Mouse (Mus musculus): ENCODE data around the gene Gm49391. TPM values are rescaled to one million over a fixed set of nuclear protein-coding genes. Genes with fewer than 3 reads are reported as not detected.
"Not testable (repeated sequence)": the region's sequence is repeated elsewhere in the genome, so short reads cannot be mapped to it uniquely, and the experiment has no call there.

The Gm49391 gene
- 1.4 and 1.7 TPM in 2 replicates for polyA plus RNA-seq (2014; fragmentation: Nextera tagmentation; extraction: Ambion mirVana)

GRCm38 (mm10) chr13:60936500-60936901, at the start of gene Gm49391, which contains the start of gene Ctla2a:
Gm49391 (minus strand) TSS chr13:60936571.
Ctla2a (minus strand) TSS chr13:60936625.
- Histone ChIP-seq H3K4me2 (ENCODE audit: low read length) (no peak within 1 kb of the TSS), H3K27me3 (replicated peaks; ENCODE audit: control insufficient read depth, insufficient read depth, low read length) (no peaks in the 10 kb centered on the region), H3K4me3 (ENCODE audit: low read depth, low read length) (no peak within 1 kb of the TSS), H3K9ac (ENCODE audit: low read length) (no peak within 1 kb of the TSS), H3K9me3 (ENCODE audit: control insufficient read depth, low read length) (no peaks in the 10 kb centered on the region), H3K4me1 (replicated peaks; ENCODE audit: control insufficient read depth, insufficient read depth, low read length) (no peaks in the 10 kb centered on the region), H3K27ac (ENCODE audit: low read depth) (no peak within 1 kb of the TSS), H3K36me3 (ENCODE audit: control insufficient read depth, insufficient read depth, low read length) (no peaks in the 10 kb centered on the region)
- no peak for ATAC-seq (replicated peaks; ENCODE audit: low FRiP score, low TSS enrichment, low read depth)
- no peak for DNase-seq (ENCODE audit: low spot score)
- WGBS: 60% methylated on average over 5 of the region's 5 CpGs

- not testable (repeated sequence) for H3K9me3 ChIP-seq (ENCODE audit: control insufficient read depth, low read length); H3K36me3 ChIP-seq (ENCODE audit: control insufficient read depth, insufficient read depth, low read length); H3K4me3 ChIP-seq (ENCODE audit: low read depth, low read length); ATAC-seq (replicated peaks; ENCODE audit: low FRiP score, low TSS enrichment, low read depth); H3K27ac ChIP-seq (ENCODE audit: low read depth); H3K9ac ChIP-seq (ENCODE audit: low read length); DNase-seq (ENCODE audit: low spot score); H3K4me1 ChIP-seq (replicated peaks; ENCODE audit: control insufficient read depth, insufficient read depth, low read length); H3K27me3 ChIP-seq (replicated peaks; ENCODE audit: control insufficient read depth, insufficient read depth, low read length); H3K4me2 ChIP-seq (ENCODE audit: low read length)
- 70% methylated on average over 4 of the region's 4 CpGs for WGBS
Measured at GRCm38 (mm10) chr13:60972319-60972718, 35.9 kb upstream of the Gm49391 start.

GRCm38 (mm10) chr13:60963985-60964384, 27.6 kb upstream of the Gm49391 start:
- not testable (repeated sequence) for H3K9me3 ChIP-seq (ENCODE audit: control insufficient read depth, low read length); DNase-seq (ENCODE audit: low spot score); H3K4me2 ChIP-seq (ENCODE audit: low read length); H3K36me3 ChIP-seq (ENCODE audit: control insufficient read depth, insufficient read depth, low read length); ATAC-seq (replicated peaks; ENCODE audit: low FRiP score, low TSS enrichment, low read depth); H3K27ac ChIP-seq (ENCODE audit: low read depth); H3K4me1 ChIP-seq (replicated peaks; ENCODE audit: control insufficient read depth, insufficient read depth, low read length); H3K27me3 ChIP-seq (replicated peaks; ENCODE audit: control insufficient read depth, insufficient read depth, low read length); H3K9ac ChIP-seq (ENCODE audit: low read length); H3K4me3 ChIP-seq (ENCODE audit: low read depth, low read length)
- 33% methylated on average over 4 of the region's 5 CpGs for WGBS

GRCm38 (mm10) chr13:60961706-60962105, 25.3 kb upstream of the Gm49391 start:
- no peaks in the 10 kb centered on the region for H3K9me3 ChIP-seq (ENCODE audit: control insufficient read depth, low read length)
- H3K36me3 ChIP-seq (ENCODE audit: control insufficient read depth, insufficient read depth, low read length): no peaks in the 10 kb centered on the region
- H3K27me3 ChIP-seq (replicated peaks; ENCODE audit: control insufficient read depth, insufficient read depth, low read length): no peaks in the 10 kb centered on the region
- H3K4me2 ChIP-seq (ENCODE audit: low read length): no peak overlapping the region
- no peak for ATAC-seq (replicated peaks; ENCODE audit: low FRiP score, low TSS enrichment, low read depth)
- WGBS: 66% methylated on average over 5 of the region's 5 CpGs
- H3K27ac ChIP-seq (ENCODE audit: low read depth): no peak overlapping the region
- no peaks in the 10 kb centered on the region for H3K4me1 ChIP-seq (replicated peaks; ENCODE audit: control insufficient read depth, insufficient read depth, low read length)
- DNase-seq (ENCODE audit: low spot score): no peak
- no peak overlapping the region for H3K9ac ChIP-seq (ENCODE audit: low read length)
- no peak overlapping the region for H3K4me3 ChIP-seq (ENCODE audit: low read depth, low read length)

GRCm38 (mm10) chr13:60941884-60942283, 5.5 kb upstream of the Gm49391 start, which contains the start of gene Tpbpa:
Tpbpa (minus strand) TSS chr13:60941984.
- ATAC-seq (replicated peaks; ENCODE audit: low FRiP score, low TSS enrichment, low read depth); H3K27ac ChIP-seq (ENCODE audit: low read depth); H3K4me2 ChIP-seq (ENCODE audit: low read length); H3K9me3 ChIP-seq (ENCODE audit: control insufficient read depth, low read length); H3K9ac ChIP-seq (ENCODE audit: low read length); DNase-seq (ENCODE audit: low spot score); H3K4me1 ChIP-seq (replicated peaks; ENCODE audit: control insufficient read depth, insufficient read depth, low read length); H3K4me3 ChIP-seq (ENCODE audit: low read depth, low read length); H3K27me3 ChIP-seq (replicated peaks; ENCODE audit: control insufficient read depth, insufficient read depth, low read length); H3K36me3 ChIP-seq (ENCODE audit: control insufficient read depth, insufficient read depth, low read length): not testable (repeated sequence)
- 82% methylated on average over 3 of the region's 3 CpGs for WGBS

GRCm38 (mm10) chr13:60935490-60935889, 881 bp downstream of the Gm49391 start, which contains the start of gene Gm49393:
Gm49393 (minus strand) TSS chr13:60935590.
- H3K9ac ChIP-seq (ENCODE audit: low read length); H3K4me3 ChIP-seq (ENCODE audit: low read depth, low read length); ATAC-seq (replicated peaks; ENCODE audit: low FRiP score, low TSS enrichment, low read depth); DNase-seq (ENCODE audit: low spot score); H3K4me2 ChIP-seq (ENCODE audit: low read length); H3K4me1 ChIP-seq (replicated peaks; ENCODE audit: control insufficient read depth, insufficient read depth, low read length); H3K9me3 ChIP-seq (ENCODE audit: control insufficient read depth, low read length); H3K36me3 ChIP-seq (ENCODE audit: control insufficient read depth, insufficient read depth, low read length); H3K27me3 ChIP-seq (replicated peaks; ENCODE audit: control insufficient read depth, insufficient read depth, low read length); H3K27ac ChIP-seq (ENCODE audit: low read depth): not testable (repeated sequence)
- WGBS: 77% methylated on average over 2 of the region's 2 CpGs

GRCm38 (mm10) chr13:60904780-60905179, 31.6 kb downstream of the Gm49391 start, which contains the start of gene Tpbpb:
Tpbpb (minus strand) TSS chr13:60904880.
- ATAC-seq (replicated peaks; ENCODE audit: low FRiP score, low TSS enrichment, low read depth): not testable (repeated sequence)

GRCm38 (mm10) chr13:60897328-60897727, 39.0 kb downstream of the Gm49391 start, which contains the start of gene Ctla2b:
Ctla2b (minus strand) TSS chr13:60897447.
- ATAC-seq (replicated peaks; ENCODE audit: low FRiP score, low TSS enrichment, low read depth): no peak
- WGBS: 38% methylated on average over 3 of the region's 3 CpGs

More at GRCm38 (mm10) chr13:60904780-60905179, 31.6 kb downstream of the Gm49391 start, which contains the start of gene Tpbpb:
- H3K4me1 ChIP-seq (replicated peaks; ENCODE audit: control insufficient read depth, insufficient read depth, low read length); H3K9ac ChIP-seq (ENCODE audit: low read length); H3K36me3 ChIP-seq (ENCODE audit: control insufficient read depth, insufficient read depth, low read length); H3K27me3 ChIP-seq (replicated peaks; ENCODE audit: control insufficient read depth, insufficient read depth, low read length); DNase-seq (ENCODE audit: low spot score); H3K27ac ChIP-seq (ENCODE audit: low read depth); H3K4me3 ChIP-seq (ENCODE audit: low read depth, low read length); H3K9me3 ChIP-seq (ENCODE audit: control insufficient read depth, low read length); H3K4me2 ChIP-seq (ENCODE audit: low read length): not testable (repeated sequence)
- WGBS: 83% methylated on average over 2 of the region's 2 CpGs

GRCm38 (mm10) chr13:60896794-60897193, 39.6 kb downstream of the Gm49391 start, which contains the start of gene Gm49392:
Gm49392 (minus strand) TSS chr13:60896894.
- H3K9me3 ChIP-seq (ENCODE audit: control insufficient read depth, low read length); H3K27ac ChIP-seq (ENCODE audit: low read depth); H3K4me1 ChIP-seq (replicated peaks; ENCODE audit: control insufficient read depth, insufficient read depth, low read length); H3K4me3 ChIP-seq (ENCODE audit: low read depth, low read length); DNase-seq (ENCODE audit: low spot score); ATAC-seq (replicated peaks; ENCODE audit: low FRiP score, low TSS enrichment, low read depth); H3K9ac ChIP-seq (ENCODE audit: low read length); H3K4me2 ChIP-seq (ENCODE audit: low read length); H3K36me3 ChIP-seq (ENCODE audit: control insufficient read depth, insufficient read depth, low read length); H3K27me3 ChIP-seq (replicated peaks; ENCODE audit: control insufficient read depth, insufficient read depth, low read length): not testable (repeated sequence)
- 92% methylated on average over 6 of the region's 8 CpGs for WGBS

More at GRCm38 (mm10) chr13:60897328-60897727, 39.0 kb downstream of the Gm49391 start, which contains the start of gene Ctla2b:
- Histone ChIP-seq H3K4me3 (ENCODE audit: low read depth, low read length) (no peak within 1 kb of the TSS), H3K27ac (ENCODE audit: low read depth) (no peak within 1 kb of the TSS), H3K9ac (ENCODE audit: low read length) (no peak within 1 kb of the TSS), H3K27me3 (replicated peaks; ENCODE audit: control insufficient read depth, insufficient read depth, low read length) (no peaks in the 10 kb centered on the region), H3K9me3 (ENCODE audit: control insufficient read depth, low read length) (no peaks in the 10 kb centered on the region), H3K36me3 (ENCODE audit: control insufficient read depth, insufficient read depth, low read length) (no peaks in the 10 kb centered on the region), H3K4me1 (replicated peaks; ENCODE audit: control insufficient read depth, insufficient read depth, low read length) (no peaks in the 10 kb centered on the region), H3K4me2 (ENCODE audit: low read length) (no peak within 1 kb of the TSS)
- no peak for DNase-seq (ENCODE audit: low spot score)
